Mouse (Mus musculus): ENCODE measurements around the gene Dnaaf5. TPM values are rescaled to one million over a fixed set of nuclear protein-coding genes. Genes with fewer than 3 reads are reported as not detected.

Gene Dnaaf5
- polyA plus RNA-seq, 1 experiment from 2014 or later, result 12.9 TPM

GRCm38 (mm10) chr5:139147178-139148078, 2.6 kb upstream of the Dnaaf5 start:
- Histone ChIP-seq H3K27ac (no peak overlapping the region), H3K4me3 (no peak overlapping the region), H3K4me1 (peaks cover 20% of the 10 kb centered on the region), H3K36me3 (peaks cover 8% of the 10 kb centered on the region), H3K9me3 (replicated peaks) (no peaks in the 10 kb centered on the region), H3K27me3 (ENCODE audit: low read depth, poor library complexity, severe bottlenecking) (no peaks in the 10 kb centered on the region)
- no peak for DNase-seq (ENCODE audit: low spot score)
- WGBS, result 94% methylated on average over 14 of the region's 14 CpGs

- H3K4me1 ChIP-seq, result peaks cover 20% of the 10 kb centered on the region
- peak; percentile 32 for DNase-seq (ENCODE audit: low spot score)
- no peaks in the 10 kb centered on the region for H3K9me3 ChIP-seq (replicated peaks)
- peak overlapping the region; percentile 85 for H3K27ac ChIP-seq
- 26% methylated on average over 11 of the region's 11 CpGs for WGBS
- H3K36me3 ChIP-seq, result peaks cover 25% of the 10 kb centered on the region
- peak overlapping the region; percentile 91 for H3K4me3 ChIP-seq
- H3K27me3 ChIP-seq (ENCODE audit: low read depth, poor library complexity, severe bottlenecking), result no peaks in the 10 kb centered on the region
Observed at GRCm38 (mm10) chr5:139149006-139149672, 884 bp upstream of the Dnaaf5 start.

DNA sequence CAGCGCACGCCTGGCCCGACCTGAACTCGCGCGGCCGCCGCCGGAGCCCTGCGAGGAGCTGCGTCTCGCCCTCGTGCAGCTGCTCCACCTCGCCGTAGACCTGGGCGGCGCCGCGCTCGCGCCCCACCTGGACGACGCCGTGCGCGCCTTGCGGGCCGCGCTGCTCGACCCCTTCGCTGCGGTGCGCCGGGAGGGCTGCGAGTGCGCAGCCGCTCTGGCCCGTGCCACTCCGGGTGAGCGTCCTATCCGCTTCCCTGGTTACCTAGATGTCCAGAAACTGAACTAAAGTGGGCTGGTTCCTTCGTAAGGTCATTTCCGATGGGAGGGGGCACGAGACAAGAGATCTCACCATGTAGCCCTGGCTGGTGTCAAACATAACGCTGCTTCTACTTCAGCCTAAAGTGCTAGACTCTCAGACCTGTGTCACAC, 594 bp downstream of the Dnaaf5 start:
- Histone ChIP-seq H3K4me1 (peaks cover 20% of the 10 kb centered on the region), H3K9me3 (replicated peaks) (no peaks in the 10 kb centered on the region), H3K27me3 (ENCODE audit: low read depth, poor library complexity, severe bottlenecking) (no peaks in the 10 kb centered on the region), H3K36me3 (peaks cover 39% of the 10 kb centered on the region), H3K4me3 (peak overlapping the region; percentile 91), H3K27ac (peak overlapping the region; percentile 85)
- WGBS, result under 1% methylated on average over 45 of the region's 45 CpGs
- peak; percentile 59 for DNase-seq (ENCODE audit: low spot score)

GRCm38 (mm10) chr5:139160899-139161298, 10.9 kb downstream of the Dnaaf5 start:
- Histone ChIP-seq H3K27ac (no peak overlapping the region), H3K4me3 (no peak overlapping the region), H3K9me3 (replicated peaks) (no peaks in the 10 kb centered on the region), H3K36me3 (peaks cover 90% of the 10 kb centered on the region), H3K4me1 (no peaks in the 10 kb centered on the region), H3K27me3 (ENCODE audit: low read depth, poor library complexity, severe bottlenecking) (no peaks in the 10 kb centered on the region)
- no peak for DNase-seq (ENCODE audit: low spot score)
- 94% methylated on average over 8 of the region's 8 CpGs for WGBS

GRCm38 (mm10) chr5:139161632-139162031, 11.6 kb downstream of the Dnaaf5 start:
- no peak overlapping the region for H3K27ac ChIP-seq
- no peaks in the 10 kb centered on the region for H3K9me3 ChIP-seq (replicated peaks)
- no peaks in the 10 kb centered on the region for H3K27me3 ChIP-seq (ENCODE audit: low read depth, poor library complexity, severe bottlenecking)
- no peak overlapping the region for H3K4me3 ChIP-seq
- WGBS, result 91% methylated on average over 10 of the region's 10 CpGs
- H3K36me3 ChIP-seq, result peaks cover 90% of the 10 kb centered on the region
- no peak for DNase-seq (ENCODE audit: low spot score)
- no peaks in the 10 kb centered on the region for H3K4me1 ChIP-seq

- Histone ChIP-seq H3K4me3 (no peak overlapping the region), H3K36me3 (peaks cover 98% of the 10 kb centered on the region), H3K4me1 (no peaks in the 10 kb centered on the region), H3K9me3 (replicated peaks) (no peaks in the 10 kb centered on the region), H3K27me3 (ENCODE audit: low read depth, poor library complexity, severe bottlenecking) (no peaks in the 10 kb centered on the region), H3K27ac (no peak overlapping the region)
- WGBS, result 89% methylated on average over 6 of the region's 6 CpGs
- no peak for DNase-seq (ENCODE audit: low spot score)
Observed at GRCm38 (mm10) chr5:139166781-139167361, 16.8 kb downstream of the Dnaaf5 start.

DNA sequence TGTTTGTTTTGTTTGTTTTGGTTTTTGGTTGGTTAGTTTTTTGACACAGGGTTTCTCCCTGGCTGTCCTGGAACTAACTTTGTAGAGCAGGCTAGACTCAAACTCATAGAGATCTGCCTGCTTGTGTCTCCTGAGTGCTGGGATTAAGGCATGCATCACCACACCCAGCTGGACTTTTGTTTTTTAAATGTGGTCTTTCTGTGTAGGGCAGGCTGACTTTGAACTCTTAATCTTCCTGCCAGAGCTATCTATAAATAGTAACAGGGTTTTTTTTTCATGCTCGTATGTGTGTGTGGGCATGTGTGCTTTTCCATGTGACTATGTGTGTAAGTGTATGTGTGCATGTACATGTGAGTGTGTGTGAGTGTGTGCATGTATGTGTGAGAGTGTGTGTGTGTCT, 17.5 kb downstream of the Dnaaf5 start:
- Histone ChIP-seq H3K27ac (no peak overlapping the region), H3K4me1 (no peaks in the 10 kb centered on the region), H3K27me3 (ENCODE audit: low read depth, poor library complexity, severe bottlenecking) (no peaks in the 10 kb centered on the region), H3K4me3 (no peak overlapping the region), H3K9me3 (replicated peaks) (no peaks in the 10 kb centered on the region), H3K36me3 (peaks cover 98% of the 10 kb centered on the region)
- 91% methylated on average over 1 of the region's 1 CpGs for WGBS
- no peak for DNase-seq (ENCODE audit: low spot score)

DNA sequence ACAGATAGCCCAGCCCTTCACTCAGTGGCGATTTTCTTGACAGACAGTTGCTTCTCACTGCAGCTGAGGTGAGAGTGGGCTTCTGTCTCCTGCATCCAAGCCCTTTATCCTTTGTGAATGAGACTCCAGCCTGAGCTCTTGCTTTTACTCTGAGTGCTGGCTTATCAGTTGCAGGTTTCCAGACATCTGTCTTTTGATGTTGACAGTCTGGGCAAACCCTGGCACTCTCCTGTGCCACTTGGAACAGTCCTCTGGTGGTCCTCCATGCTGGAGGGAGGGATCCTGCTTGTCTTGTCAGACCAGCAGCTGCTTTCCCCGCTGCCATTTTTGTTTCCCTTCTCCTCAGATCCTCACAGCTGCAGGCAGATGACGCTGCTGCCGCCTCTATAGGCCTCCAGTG, 21.9 kb downstream of the Dnaaf5 start:
- WGBS, result 95% methylated on average over 4 of the region's 4 CpGs
- no peak overlapping the region for H3K4me3 ChIP-seq
- no peak for DNase-seq (ENCODE audit: low spot score)
- no peaks in the 10 kb centered on the region for H3K9me3 ChIP-seq (replicated peaks)
- peaks cover 93% of the 10 kb centered on the region for H3K36me3 ChIP-seq
- H3K4me1 ChIP-seq, result peaks cover 25% of the 10 kb centered on the region
- H3K27ac ChIP-seq, result no peak overlapping the region
- H3K27me3 ChIP-seq (ENCODE audit: low read depth, poor library complexity, severe bottlenecking), result no peaks in the 10 kb centered on the region

GRCm38 (mm10) chr5:139174141-139174540, 24.1 kb downstream of the Dnaaf5 start:
- WGBS, result 34% methylated on average over 10 of the region's 10 CpGs
- H3K4me1 ChIP-seq, result peaks cover 25% of the 10 kb centered on the region

DNA sequence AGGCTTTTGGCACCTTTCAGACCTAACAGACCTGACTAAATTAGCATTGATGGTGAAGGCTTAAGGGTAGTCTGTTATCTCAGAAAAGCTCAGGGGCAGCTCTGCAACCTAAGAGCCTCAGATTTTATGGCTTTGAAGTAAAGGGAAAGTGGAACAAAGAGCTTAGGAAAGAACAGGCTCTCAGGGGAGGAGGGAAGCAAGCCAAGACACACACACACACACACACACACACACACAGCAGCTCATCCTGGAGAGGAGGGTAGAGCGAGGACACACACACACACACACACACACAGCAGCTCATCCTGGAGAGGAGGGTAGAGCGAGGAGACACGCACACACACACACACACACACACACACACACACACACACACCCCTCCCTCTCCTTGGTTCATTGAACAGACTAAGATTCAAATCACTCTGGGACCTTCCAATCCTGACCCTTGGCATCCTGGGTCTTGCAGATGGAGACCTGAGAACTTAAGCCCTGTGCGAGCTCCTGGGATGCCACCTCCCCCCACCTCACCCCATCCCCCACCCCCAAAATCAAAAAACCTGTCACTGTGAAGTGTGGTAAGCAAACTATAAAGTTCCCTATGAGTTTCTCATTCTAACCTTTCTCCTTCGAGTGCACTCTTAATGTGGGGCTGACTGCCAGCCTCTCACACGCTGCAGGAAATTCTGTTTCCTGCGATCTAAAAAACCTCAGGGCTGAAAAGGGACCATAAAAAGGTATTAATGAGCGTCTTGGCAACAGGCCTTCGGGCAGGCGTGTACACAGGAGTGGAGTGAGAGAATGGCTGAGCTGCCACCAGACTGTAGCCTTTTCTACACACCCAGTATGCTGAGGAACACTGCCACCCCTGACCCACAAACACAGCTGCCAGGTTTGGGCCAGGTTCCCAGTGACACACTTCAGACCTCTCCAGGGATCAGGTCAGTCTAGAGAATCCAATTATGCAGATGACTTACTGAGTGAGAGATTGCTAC, 24.8 kb downstream of the Dnaaf5 start:
- Histone ChIP-seq H3K36me3 (peaks cover 89% of the 10 kb centered on the region), H3K9me3 (replicated peaks) (no peaks in the 10 kb centered on the region), H3K4me3 (0 out of 2 replicates have a peak overlapping the region, but pooled peaks have one; percentile 2), H3K27ac (peak overlapping the region; percentile 73), H3K27me3 (ENCODE audit: low read depth, poor library complexity, severe bottlenecking) (no peaks in the 10 kb centered on the region), H3K4me1 (peaks cover 25% of the 10 kb centered on the region)
- 49% methylated on average over 9 of the region's 10 CpGs for WGBS
- no peak for DNase-seq (ENCODE audit: low spot score)

More at GRCm38 (mm10) chr5:139174141-139174540, 24.1 kb downstream of the Dnaaf5 start:
- Histone ChIP-seq H3K4me3 (no peak overlapping the region), H3K36me3 (peaks cover 89% of the 10 kb centered on the region), H3K27me3 (ENCODE audit: low read depth, poor library complexity, severe bottlenecking) (no peaks in the 10 kb centered on the region), H3K27ac (peak overlapping the region; percentile 73), H3K9me3 (replicated peaks) (no peaks in the 10 kb centered on the region)
- DNase-seq (ENCODE audit: low spot score), result no peak

GRCm38 (mm10) chr5:139178895-139179631, 29.0 kb downstream of the Dnaaf5 start:
- WGBS, result 31% methylated on average over 11 of the region's 11 CpGs
- Histone ChIP-seq H3K27me3 (ENCODE audit: low read depth, poor library complexity, severe bottlenecking) (no peaks in the 10 kb centered on the region), H3K36me3 (peaks cover 91% of the 10 kb centered on the region), H3K27ac (no peak overlapping the region), H3K9me3 (replicated peaks) (no peaks in the 10 kb centered on the region), H3K4me1 (peaks cover 21% of the 10 kb centered on the region), H3K4me3 (no peak overlapping the region)
- peak; percentile 87 for DNase-seq (ENCODE audit: low spot score)
